Mouse (Mus musculus): ENCODE data around the gene Snx11. TPM values are rescaled to one million over a fixed set of nuclear protein-coding genes. Genes with fewer than 3 reads are reported as not detected.

The Snx11 gene
- polyA plus RNA-seq, 1 experiment, result 9.8 TPM

GRCm38 (mm10) chr11:96766555-96766954 lies 10.8 kb downstream of the Snx11 start:
- peaks cover 33% of the 10 kb centered on the region for H3K4me1 ChIP-seq
- H3K4me3 ChIP-seq (replicated peaks), result no peak overlapping the region
- TF ChIP-seq FLI1 (IDR thresholded peaks at IDR 0.05; ENCODE audit: low read length) (no peak), GATA1 (IDR thresholded peaks at IDR 0.05; ENCODE audit: borderline replicate concordance, low read length) (no peak)
- H3K27me3 ChIP-seq (replicated peaks), result peaks cover 5% of the 10 kb centered on the region
- peaks cover 64% of the 10 kb centered on the region for H3K36me3 ChIP-seq (replicated peaks; ENCODE audit: low read length)
- no peaks in the 10 kb centered on the region for H3K9me3 ChIP-seq

- peaks cover 55% of the 10 kb centered on the region for H3K36me3 ChIP-seq (replicated peaks; ENCODE audit: low read length)
- peaks cover 33% of the 10 kb centered on the region for H3K4me1 ChIP-seq
- peaks cover 9% of the 10 kb centered on the region for H3K27me3 ChIP-seq (replicated peaks)
- H3K4me3 ChIP-seq (replicated peaks), result peak overlapping the region; percentile 62
- TF ChIP-seq GATA1 (IDR thresholded peaks at IDR 0.05; ENCODE audit: borderline replicate concordance, low read length) (no peak), FLI1 (IDR thresholded peaks at IDR 0.05; ENCODE audit: low read length) (no peak)
- H3K9me3 ChIP-seq, result no peaks in the 10 kb centered on the region
Observed at GRCm38 (mm10) chr11:96765645-96766044, 11.7 kb downstream of the Snx11 start.

- Histone ChIP-seq H3K36me3 (replicated peaks; ENCODE audit: low read length) (peaks cover 46% of the 10 kb centered on the region), H3K9me3 (no peaks in the 10 kb centered on the region), H3K4me1 (peaks cover 33% of the 10 kb centered on the region), H3K27me3 (replicated peaks) (peaks cover 9% of the 10 kb centered on the region), H3K4me3 (replicated peaks) (no peak overlapping the region)
- no peak for TF ChIP-seq GATA1 (IDR thresholded peaks at IDR 0.05; ENCODE audit: borderline replicate concordance, low read length)
- no peak for TF ChIP-seq FLI1 (IDR thresholded peaks at IDR 0.05; ENCODE audit: low read length)
Observed at GRCm38 (mm10) chr11:96764511-96765350, 12.6 kb downstream of the Snx11 start.

- H3K4me1 ChIP-seq, result peaks cover 43% of the 10 kb centered on the region
- peaks cover 19% of the 10 kb centered on the region for H3K27me3 ChIP-seq (replicated peaks)
- TF ChIP-seq FLI1 (IDR thresholded peaks at IDR 0.05; ENCODE audit: low read length) (no peak), GATA1 (IDR thresholded peaks at IDR 0.05; ENCODE audit: borderline replicate concordance, low read length) (no peak)
Observed at GRCm38 (mm10) chr11:96762742-96763470, 14.5 kb downstream of the Snx11 start.

GRCm38 (mm10) chr11:96761984-96762383 lies 15.4 kb downstream of the Snx11 start:
- peaks cover 43% of the 10 kb centered on the region for H3K4me1 ChIP-seq
- H3K9me3 ChIP-seq, result no peaks in the 10 kb centered on the region
- peaks cover 21% of the 10 kb centered on the region for H3K27me3 ChIP-seq (replicated peaks)
- TF ChIP-seq GATA1 (IDR thresholded peaks at IDR 0.05; ENCODE audit: borderline replicate concordance, low read length) (no peak), FLI1 (IDR thresholded peaks at IDR 0.05; ENCODE audit: low read length) (no peak)
- H3K4me3 ChIP-seq (replicated peaks), result no peak overlapping the region
- H3K36me3 ChIP-seq (replicated peaks; ENCODE audit: low read length), result peaks cover 19% of the 10 kb centered on the region

More at GRCm38 (mm10) chr11:96762742-96763470, 14.5 kb downstream of the Snx11 start:
- no peak overlapping the region for H3K4me3 ChIP-seq (replicated peaks)
- peaks cover 28% of the 10 kb centered on the region for H3K36me3 ChIP-seq (replicated peaks; ENCODE audit: low read length)
- H3K9me3 ChIP-seq, result no peaks in the 10 kb centered on the region

- Histone ChIP-seq H3K4me1 (peaks cover 29% of the 10 kb centered on the region), H3K36me3 (replicated peaks; ENCODE audit: low read length) (peaks cover 13% of the 10 kb centered on the region), H3K4me3 (replicated peaks) (no peak overlapping the region), H3K27me3 (replicated peaks) (peaks cover 30% of the 10 kb centered on the region), H3K9me3 (peaks cover 4% of the 10 kb centered on the region; the same call in 1 of the 2 replicates)
- no peak for TF ChIP-seq FLI1 (IDR thresholded peaks at IDR 0.05; ENCODE audit: low read length)
Observed at GRCm38 (mm10) chr11:96760042-96760441, 17.3 kb downstream of the Snx11 start.

GRCm38 (mm10) chr11:96758402-96758801 lies 19.0 kb downstream of the Snx11 start:
- no peak for TF ChIP-seq GATA1 (IDR thresholded peaks at IDR 0.05; ENCODE audit: borderline replicate concordance, low read length)
- TF ChIP-seq FLI1 (IDR thresholded peaks at IDR 0.05; ENCODE audit: low read length), result no peak
- Histone ChIP-seq H3K36me3 (replicated peaks; ENCODE audit: low read length) (no peaks in the 10 kb centered on the region), H3K4me1 (peaks cover 23% of the 10 kb centered on the region), H3K27me3 (replicated peaks) (peaks cover 34% of the 10 kb centered on the region), H3K9me3 (peaks cover 6% of the 10 kb centered on the region; the same call in 1 of the 2 replicates), H3K4me3 (replicated peaks) (no peak overlapping the region)

- H3K36me3 ChIP-seq (replicated peaks; ENCODE audit: low read length), result no peaks in the 10 kb centered on the region
- TF ChIP-seq GATA1 (IDR thresholded peaks at IDR 0.05; ENCODE audit: borderline replicate concordance, low read length), result no peak
- TF ChIP-seq FLI1 (IDR thresholded peaks at IDR 0.05; ENCODE audit: low read length), result no peak
- peaks cover 31% of the 10 kb centered on the region for H3K27me3 ChIP-seq (replicated peaks)
- peaks cover 18% of the 10 kb centered on the region for H3K4me1 ChIP-seq
- peaks cover 6% of the 10 kb centered on the region; the same call in 1 of the 2 replicates for H3K9me3 ChIP-seq
- no peak overlapping the region for H3K4me3 ChIP-seq (replicated peaks)
Observed at GRCm38 (mm10) chr11:96757421-96757820, 19.9 kb downstream of the Snx11 start.

GRCm38 (mm10) chr11:96755298-96755697 lies 22.1 kb downstream of the Snx11 start:
- peaks cover 18% of the 10 kb centered on the region for H3K4me1 ChIP-seq
- no peaks in the 10 kb centered on the region for H3K36me3 ChIP-seq (replicated peaks; ENCODE audit: low read length)
- peaks cover 38% of the 10 kb centered on the region for H3K27me3 ChIP-seq (replicated peaks)
- no peak overlapping the region for H3K4me3 ChIP-seq (replicated peaks)
- peaks cover 6% of the 10 kb centered on the region; the same call in 1 of the 2 replicates for H3K9me3 ChIP-seq
- no peak for TF ChIP-seq FLI1 (IDR thresholded peaks at IDR 0.05; ENCODE audit: low read length)
- TF ChIP-seq GATA1 (IDR thresholded peaks at IDR 0.05; ENCODE audit: borderline replicate concordance, low read length), result no peak

- TF ChIP-seq GATA1 (IDR thresholded peaks at IDR 0.05; ENCODE audit: borderline replicate concordance, low read length), result no peak
- TF ChIP-seq FLI1 (IDR thresholded peaks at IDR 0.05; ENCODE audit: low read length), result no peak
- Histone ChIP-seq H3K4me1 (peaks cover 9% of the 10 kb centered on the region), H3K4me3 (replicated peaks) (no peak overlapping the region), H3K9me3 (no peaks in the 10 kb centered on the region), H3K27me3 (replicated peaks) (peaks cover 71% of the 10 kb centered on the region), H3K36me3 (replicated peaks; ENCODE audit: low read length) (no peaks in the 10 kb centered on the region)
Observed at GRCm38 (mm10) chr11:96747555-96747954, 29.8 kb downstream of the Snx11 start.
